Mouse (Mus musculus) left cerebral cortex, adult 9 months (tissue): ENCODE measurements around the gene Timd2.
"Not testable (repeated sequence)": the region's sequence is repeated elsewhere in the genome, so short reads cannot be mapped to it uniquely, and the experiment has no call there.

ENCODE experiments used
- DNase-seq, 2 experiments: peaks; one replicate each; pipeline ENCODE4 v3.0.0; 2022; ENCODE audit warnings: low spot score in 2 of 2

Timd2 gene

GRCm38 (mm10) chr11:46706664-46707356 lies at the start of gene Timd2:
Gene Timd2 (minus strand): TSS chr11:46707061.
- no peak for DNase-seq

- not testable (repeated sequence) for DNase-seq
Observed at GRCm38 (mm10) chr11:46755714-46756113, 48.9 kb upstream of the Timd2 start.

- no peak for DNase-seq
Observed at GRCm38 (mm10) chr11:46754669-46755068, 47.8 kb upstream of the Timd2 start.

GRCm38 (mm10) chr11:46753662-46754061 lies 46.8 kb upstream of the Timd2 start:
- no peak for DNase-seq

GRCm38 (mm10) chr11:46747996-46748395 lies 41.1 kb upstream of the Timd2 start:
- no peak for DNase-seq

- DNase-seq, result no peak
Observed at GRCm38 (mm10) chr11:46741716-46742115, 34.9 kb upstream of the Timd2 start.

GRCm38 (mm10) chr11:46740886-46741285 lies 34.0 kb upstream of the Timd2 start:
- DNase-seq, result no peak

- no peak for DNase-seq
Observed at GRCm38 (mm10) chr11:46739501-46739900, 32.6 kb upstream of the Timd2 start.

- DNase-seq, result not testable (repeated sequence)
Observed at GRCm38 (mm10) chr11:46735076-46735475, 28.2 kb upstream of the Timd2 start, which contains the start of gene Havcr1. Gene Havcr1 (plus strand): TSS chr11:46735080.

- no peak for DNase-seq
Observed at GRCm38 (mm10) chr11:46734617-46735016, 27.8 kb upstream of the Timd2 start.

GRCm38 (mm10) chr11:46733242-46733789 lies 26.5 kb upstream of the Timd2 start:
- peak in 1 of 2 experiments; percentile 26 for DNase-seq

- DNase-seq, result no peak
Observed at GRCm38 (mm10) chr11:46731541-46732070, 24.7 kb upstream of the Timd2 start.

GRCm38 (mm10) chr11:46698830-46699229 lies 8.0 kb downstream of the Timd2 start:
- DNase-seq, result no peak

- no peak for DNase-seq
Observed at GRCm38 (mm10) chr11:46698278-46698655, 8.6 kb downstream of the Timd2 start.

GRCm38 (mm10) chr11:46697433-46698277 lies 9.2 kb downstream of the Timd2 start:
- no peak for DNase-seq

GRCm38 (mm10) chr11:46695849-46696248 lies 11.0 kb downstream of the Timd2 start:
- DNase-seq, result not testable (repeated sequence)

GRCm38 (mm10) chr11:46690136-46690535 lies 16.7 kb downstream of the Timd2 start:
- DNase-seq, result no peak

- no peak for DNase-seq
Observed at GRCm38 (mm10) chr11:46683723-46684122, 23.1 kb downstream of the Timd2 start.

GRCm38 (mm10) chr11:46682842-46683241 lies 24.0 kb downstream of the Timd2 start:
- DNase-seq, result no peak

- DNase-seq, result no peak
Observed at GRCm38 (mm10) chr11:46667938-46668337, 38.9 kb downstream of the Timd2 start.

GRCm38 (mm10) chr11:46667105-46667504 lies 39.8 kb downstream of the Timd2 start:
- DNase-seq, result no peak
